Mouse (Mus musculus): ENCODE data around the gene Chrm2.

The Chrm2 gene

GRCm38 (mm10) chr6:36387612-36388400 is at the start of gene Chrm2:
TSS of gene Chrm2 (plus strand) at chr6:36388084.
- DNase-seq (ENCODE audit: low read depth, low spot score): peak; percentile 10

- DNase-seq (ENCODE audit: low read depth, low spot score): no peak
Observed at GRCm38 (mm10) chr6:36373983-36374382, 13.9 kb upstream of the Chrm2 start.

GRCm38 (mm10) chr6:36377936-36378335 is 9.9 kb upstream of the Chrm2 start:
- peak; percentile 12 for DNase-seq (ENCODE audit: low read depth, low spot score)

GRCm38 (mm10) chr6:36384102-36384501 is 3.8 kb upstream of the Chrm2 start:
- peak; percentile 14 for DNase-seq (ENCODE audit: low read depth, low spot score)

- DNase-seq (ENCODE audit: low read depth, low spot score): peak; percentile 14
Observed at GRCm38 (mm10) chr6:36388401-36389259, 746 bp downstream of the Chrm2 start.

GRCm38 (mm10) chr6:36389260-36389965 is 1.5 kb downstream of the Chrm2 start:
- DNase-seq (ENCODE audit: low read depth, low spot score): no peak

- peak; percentile 19 for DNase-seq (ENCODE audit: low read depth, low spot score)
Observed at GRCm38 (mm10) chr6:36393705-36394104, 5.8 kb downstream of the Chrm2 start.

GRCm38 (mm10) chr6:36405139-36405538 is 17.3 kb downstream of the Chrm2 start:
- DNase-seq (ENCODE audit: low read depth, low spot score): no peak

GRCm38 (mm10) chr6:36409016-36409415 is 21.1 kb downstream of the Chrm2 start:
- no peak for DNase-seq (ENCODE audit: low read depth, low spot score)

GRCm38 (mm10) chr6:36410057-36410456 is 22.2 kb downstream of the Chrm2 start:
- DNase-seq (ENCODE audit: low read depth, low spot score): no peak

- no peak for DNase-seq (ENCODE audit: low read depth, low spot score)
Observed at GRCm38 (mm10) chr6:36419716-36420115, 31.8 kb downstream of the Chrm2 start.

- no peak for DNase-seq (ENCODE audit: low read depth, low spot score)
Observed at GRCm38 (mm10) chr6:36437964-36438363, 50.1 kb downstream of the Chrm2 start.

- no peak for DNase-seq (ENCODE audit: low read depth, low spot score)
Observed at GRCm38 (mm10) chr6:36439218-36439617, 51.3 kb downstream of the Chrm2 start.

- DNase-seq (ENCODE audit: low read depth, low spot score): no peak
Observed at GRCm38 (mm10) chr6:36451480-36451879, 63.6 kb downstream of the Chrm2 start.

- no peak for DNase-seq (ENCODE audit: low read depth, low spot score)
Observed at GRCm38 (mm10) chr6:36455071-36455470, 67.2 kb downstream of the Chrm2 start.

GRCm38 (mm10) chr6:36457015-36457414 is 69.1 kb downstream of the Chrm2 start:
- DNase-seq (ENCODE audit: low read depth, low spot score): no peak

- DNase-seq (ENCODE audit: low read depth, low spot score): no peak
Observed at GRCm38 (mm10) chr6:36464008-36464407, 76.1 kb downstream of the Chrm2 start.

- DNase-seq (ENCODE audit: low read depth, low spot score): no peak
Observed at GRCm38 (mm10) chr6:36484132-36484665, 96.3 kb downstream of the Chrm2 start.

- no peak for DNase-seq (ENCODE audit: low read depth, low spot score)
Observed at GRCm38 (mm10) chr6:36507008-36507663, 119.3 kb downstream of the Chrm2 start.

GRCm38 (mm10) chr6:36507946-36508345 is 120.1 kb downstream of the Chrm2 start:
- no peak for DNase-seq (ENCODE audit: low read depth, low spot score)

GRCm38 (mm10) chr6:36508469-36508868 is 120.6 kb downstream of the Chrm2 start:
- no peak for DNase-seq (ENCODE audit: low read depth, low spot score)
